Mouse (Mus musculus): ENCODE data around the gene Epha2.

The Epha2 gene

DNA sequence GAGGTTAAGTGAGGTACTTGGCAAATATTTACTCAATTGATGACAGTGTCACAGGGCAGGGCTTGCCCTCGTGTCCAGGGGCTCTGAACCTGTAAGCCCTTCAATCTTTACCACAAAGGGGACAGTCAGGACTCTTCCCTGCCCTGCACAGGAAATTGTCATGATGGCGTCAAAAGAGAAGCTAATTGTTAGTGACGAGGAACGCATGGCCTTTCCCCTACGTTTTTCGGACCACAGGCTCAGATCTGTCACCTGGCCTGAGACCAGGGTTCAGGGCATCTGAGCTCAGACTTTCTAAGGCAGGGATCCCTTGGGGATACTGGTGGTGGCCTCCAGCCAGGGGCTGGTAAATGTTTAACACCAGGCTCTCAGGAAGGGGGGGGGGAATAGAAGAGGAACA, 19.9 kb upstream of the Epha2 start:
- no peak for DNase-seq

DNA sequence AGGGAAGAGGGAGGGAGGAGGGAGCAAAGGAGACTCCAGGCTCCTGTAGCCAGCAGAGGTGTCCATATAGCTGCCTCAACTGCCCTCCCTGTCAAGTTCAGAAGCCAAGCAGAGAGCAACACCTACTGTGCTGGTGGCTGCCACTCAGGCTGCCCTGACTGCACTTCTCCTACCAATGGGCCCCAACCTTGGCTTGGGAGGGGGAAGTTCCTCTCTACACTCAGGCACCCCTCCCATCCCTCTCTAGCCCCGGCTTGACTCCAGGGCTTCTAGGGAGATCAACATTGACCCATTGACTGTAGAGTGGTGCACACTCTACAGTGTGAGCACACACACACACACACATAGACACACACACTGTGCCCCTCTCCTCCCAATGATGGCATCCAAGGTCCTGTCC, 19.5 kb upstream of the Epha2 start:
- no peak for DNase-seq

DNA sequence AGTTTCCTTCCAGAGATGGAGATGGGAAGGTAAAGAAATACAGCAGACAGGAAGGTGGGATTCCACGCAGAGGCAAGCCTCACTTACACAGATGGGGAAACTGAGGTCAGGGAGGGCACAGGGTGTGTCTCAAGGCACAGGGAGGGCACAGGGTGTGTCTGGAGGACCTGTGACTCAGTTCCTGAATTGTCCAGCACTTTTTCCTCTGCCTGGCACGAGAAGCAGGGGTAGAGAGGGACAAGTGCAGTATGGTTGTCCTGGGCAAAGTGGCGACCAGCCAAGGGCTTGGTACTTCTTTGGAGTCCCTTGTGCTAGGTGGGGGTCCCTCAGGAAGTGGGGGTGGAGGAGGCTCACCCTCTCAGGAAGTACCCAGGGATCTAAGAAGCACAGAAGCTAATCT, 19.0 kb upstream of the Epha2 start:
- no peak for DNase-seq

DNA sequence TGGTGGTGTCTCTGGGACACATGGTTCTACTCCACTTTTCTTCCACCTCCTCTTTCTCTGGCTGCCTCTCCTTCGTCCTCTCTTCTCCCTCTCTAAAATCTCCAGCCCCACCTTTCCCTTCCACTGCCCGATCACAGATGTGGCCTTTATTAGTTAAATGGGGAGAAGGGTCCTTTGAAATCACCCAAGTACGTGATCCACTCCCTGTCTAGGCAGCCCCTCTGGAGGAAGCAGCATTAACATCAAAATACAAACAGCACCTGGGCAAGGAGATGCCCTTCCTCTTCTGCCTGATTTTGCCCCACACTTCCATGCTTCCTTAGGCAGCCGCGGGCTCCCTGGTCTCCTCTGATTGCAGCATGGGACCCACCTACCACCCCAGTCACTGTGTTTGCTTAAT, 18.4 kb upstream of the Epha2 start:
- no peak for DNase-seq

DNA sequence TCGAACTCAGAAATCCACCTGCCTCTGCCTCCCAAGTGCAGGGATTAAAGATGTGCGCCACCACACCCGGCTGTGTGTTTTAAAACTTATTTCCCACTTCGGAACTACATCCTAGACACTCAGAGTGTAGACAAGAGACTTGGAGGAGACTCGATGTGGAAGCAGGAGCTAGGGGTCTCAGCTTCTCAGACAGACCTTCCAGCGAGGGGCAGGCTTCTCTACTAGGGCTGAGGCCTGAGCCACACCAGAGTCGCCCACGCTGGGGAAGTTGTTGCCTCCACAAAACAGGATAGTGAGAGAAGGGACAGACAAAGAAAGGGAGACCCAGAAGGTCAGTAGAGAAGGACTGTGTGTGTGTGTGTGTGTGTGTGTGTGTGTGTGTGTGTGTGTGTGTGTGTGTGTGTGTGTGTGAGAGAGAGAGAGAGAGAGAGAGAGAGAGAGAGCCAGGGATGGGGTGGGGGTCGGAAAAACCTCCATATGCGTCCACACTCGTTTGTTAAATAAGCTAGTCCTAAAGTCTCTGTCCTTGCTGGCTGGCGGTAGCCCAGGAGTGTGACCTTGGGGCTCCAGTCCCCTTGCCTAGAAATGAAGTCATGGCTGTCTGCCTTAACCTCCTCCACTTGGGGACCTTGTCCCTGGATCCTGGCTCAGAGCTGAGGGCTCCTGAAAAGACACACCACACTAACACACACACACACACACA, 17.7 kb upstream of the Epha2 start:
- DNase-seq, result no peak

DNA sequence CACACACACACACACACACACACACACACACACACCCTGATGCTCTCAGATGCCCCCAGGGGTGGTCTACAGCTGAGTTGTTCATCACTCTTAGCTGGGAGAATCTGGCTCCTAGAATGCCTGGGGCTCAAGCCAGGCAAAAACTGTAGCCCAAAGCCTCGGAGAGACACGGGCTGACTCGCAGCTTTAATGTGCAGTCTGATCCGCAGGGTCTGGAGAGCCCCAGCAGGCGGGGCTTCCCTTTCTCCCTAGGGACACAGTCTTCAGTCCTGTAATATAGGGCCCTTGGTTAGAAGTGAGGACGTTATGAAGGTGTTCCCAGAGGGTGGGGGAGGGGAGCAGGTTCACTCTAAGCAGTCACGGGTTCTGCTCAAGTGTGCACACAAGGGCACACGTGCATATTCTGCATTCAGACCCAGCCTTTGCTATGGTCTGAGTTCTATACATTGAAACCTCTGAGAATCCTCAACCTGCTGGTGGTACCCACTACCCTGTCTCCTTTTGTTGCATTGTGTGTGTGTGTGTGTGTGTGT, 17.1 kb upstream of the Epha2 start:
- no peak for DNase-seq

DNA sequence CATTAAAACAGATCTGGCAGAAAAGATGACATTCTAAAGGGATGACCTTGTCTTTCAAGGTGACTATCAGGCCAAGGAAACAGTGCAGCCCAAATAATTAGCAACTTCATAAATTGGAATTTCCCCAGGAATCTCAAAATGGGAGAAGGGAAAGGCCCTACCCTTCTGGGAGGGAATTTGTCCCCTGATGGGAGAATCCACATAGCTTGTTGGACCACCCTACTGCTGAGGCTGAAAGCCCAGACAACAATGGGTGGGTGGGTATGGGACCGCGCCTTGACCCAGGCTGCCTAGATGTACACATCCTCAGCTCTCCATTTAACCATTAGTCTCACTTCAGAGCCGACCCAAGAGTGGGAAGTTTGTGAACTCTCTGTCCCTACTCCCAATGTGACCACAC, 16.6 kb upstream of the Epha2 start:
- no peak for DNase-seq

DNA sequence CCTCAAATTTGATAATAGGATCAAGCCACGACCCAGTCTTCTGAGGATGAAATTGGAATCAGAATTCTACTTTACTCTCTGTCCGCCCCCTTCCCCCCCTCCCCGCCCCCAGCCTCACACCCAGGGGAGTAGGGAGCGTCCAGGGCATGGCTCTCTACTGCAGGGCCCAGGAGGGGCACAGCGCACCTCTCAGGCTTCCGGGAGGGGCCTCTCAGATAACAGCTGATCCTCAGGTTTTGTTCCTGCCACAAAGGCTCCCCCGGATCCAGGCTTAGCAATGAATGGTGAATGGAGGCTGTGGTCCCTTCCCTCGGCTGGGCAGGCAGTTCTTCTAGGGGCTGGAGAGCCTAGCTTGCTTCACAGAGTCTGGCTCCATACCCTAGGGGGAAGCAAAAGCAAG, 15.9 kb upstream of the Epha2 start:
- DNase-seq, result no peak

DNA sequence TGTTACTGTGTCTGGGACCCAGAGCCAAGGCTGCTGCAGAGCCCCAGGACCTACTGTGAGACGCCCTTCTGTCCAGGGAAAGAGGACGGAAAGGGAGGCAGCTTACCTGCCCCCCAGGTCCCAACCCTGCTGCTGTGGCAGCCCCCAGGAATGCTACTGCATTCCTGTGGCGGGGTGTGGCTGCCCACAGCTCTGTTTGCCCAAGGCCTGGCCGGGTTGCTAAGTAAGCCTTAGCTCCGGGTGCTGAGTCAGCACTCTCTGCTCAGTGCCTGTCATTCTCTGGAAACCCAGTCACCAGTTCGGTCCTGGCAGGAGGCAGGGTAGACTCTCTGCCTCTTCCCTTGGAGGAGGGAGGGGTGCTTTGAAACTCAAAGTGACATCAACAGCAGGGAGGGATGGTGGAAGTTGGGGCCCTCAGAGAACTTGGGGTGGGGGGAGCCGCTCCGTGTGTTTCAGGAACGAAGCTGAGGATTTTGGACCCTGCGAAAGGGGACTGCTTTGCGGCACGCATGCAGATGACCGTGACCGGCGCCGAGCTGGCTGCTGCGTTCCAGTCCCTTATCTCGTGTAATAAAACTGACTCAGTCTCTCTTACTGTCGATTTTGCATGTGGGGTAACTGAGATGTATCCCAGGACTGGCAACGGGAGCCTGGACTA, 14.1 kb upstream of the Epha2 start:
- DNase-seq, result no peak

DNA sequence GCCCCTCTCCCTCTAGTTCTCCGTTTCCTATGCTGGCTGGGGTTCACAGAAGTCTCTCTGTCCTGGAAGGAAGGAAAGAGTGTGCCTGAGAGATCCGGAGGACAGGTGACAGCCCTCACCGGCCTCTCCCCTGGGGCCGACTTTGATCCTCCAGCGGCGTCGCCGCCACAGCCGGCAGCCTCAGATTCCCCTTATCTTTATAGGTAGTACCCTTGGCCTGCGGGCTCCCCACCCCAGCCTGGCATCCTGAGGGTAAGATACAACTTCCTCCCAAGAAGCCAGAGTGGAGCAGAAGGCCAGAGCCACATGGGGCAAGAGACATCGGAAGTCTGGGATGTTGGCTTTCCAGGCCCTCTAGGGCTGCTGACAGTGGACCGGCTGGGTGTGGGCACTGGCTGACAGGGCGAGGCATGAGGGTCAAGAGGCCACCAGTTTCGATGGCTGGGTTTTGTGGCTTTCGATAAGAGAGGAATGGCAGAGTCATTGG, 13.5 kb upstream of the Epha2 start:
- DNase-seq, result no peak

DNA sequence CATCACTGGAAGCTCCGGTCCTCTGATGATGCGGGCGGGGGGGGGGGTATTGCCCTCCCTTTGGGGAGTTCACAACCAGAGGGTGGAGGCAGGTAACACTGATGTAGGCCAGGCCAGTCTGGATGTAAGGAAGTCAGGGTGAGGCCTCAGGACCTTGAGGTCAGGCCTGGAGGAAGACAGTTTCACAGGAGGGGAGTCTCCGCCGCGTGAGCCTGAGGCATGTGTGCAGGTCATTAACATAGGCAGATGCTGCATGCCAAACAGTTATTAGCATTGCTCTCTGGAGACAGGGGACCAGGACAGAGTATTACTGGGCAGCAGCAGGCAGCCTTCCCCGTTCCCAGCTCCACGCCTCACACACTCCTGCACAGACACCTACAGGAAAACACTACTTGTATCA, 12.9 kb upstream of the Epha2 start:
- no peak for DNase-seq

DNA sequence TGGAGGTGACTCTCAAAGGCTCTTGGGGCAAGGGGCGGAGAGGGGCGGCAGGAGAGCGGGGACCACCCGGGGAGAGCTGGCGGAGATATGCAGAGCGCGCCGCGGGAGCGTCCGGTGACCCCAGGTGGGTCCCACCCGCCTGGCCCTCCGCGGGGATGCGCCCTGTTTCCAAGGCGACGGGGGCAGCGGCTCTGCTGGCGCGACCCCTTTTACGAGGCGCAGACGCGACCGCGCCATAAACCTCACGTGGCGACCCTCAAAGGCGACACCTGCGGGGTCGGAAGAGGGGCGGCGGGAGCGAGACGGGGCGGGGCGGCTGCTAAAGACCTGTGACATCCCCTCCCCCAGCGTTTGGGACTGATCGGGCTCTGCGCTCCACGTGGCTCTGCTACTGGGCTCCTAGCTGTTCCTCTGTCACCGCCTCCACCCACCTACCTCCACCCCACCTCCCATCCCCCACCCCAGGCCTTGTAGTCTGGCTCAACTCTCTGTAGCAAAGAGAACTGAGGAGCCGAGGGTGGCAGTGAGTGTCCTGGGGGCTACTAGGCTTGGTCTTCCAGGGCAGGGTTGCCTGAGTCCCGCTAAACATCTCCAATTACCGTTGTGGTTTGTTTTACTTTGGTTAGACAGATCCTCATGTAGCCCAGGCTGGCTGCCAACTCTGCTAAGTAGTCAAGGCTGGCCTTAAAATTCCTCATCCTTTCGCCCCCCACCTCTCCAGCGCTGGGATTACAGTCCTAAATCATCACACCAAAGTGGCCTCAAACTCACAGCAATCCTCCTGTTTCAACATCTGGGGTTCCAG, 9.3 kb upstream of the Epha2 start:
- no peak for DNase-seq

DNA sequence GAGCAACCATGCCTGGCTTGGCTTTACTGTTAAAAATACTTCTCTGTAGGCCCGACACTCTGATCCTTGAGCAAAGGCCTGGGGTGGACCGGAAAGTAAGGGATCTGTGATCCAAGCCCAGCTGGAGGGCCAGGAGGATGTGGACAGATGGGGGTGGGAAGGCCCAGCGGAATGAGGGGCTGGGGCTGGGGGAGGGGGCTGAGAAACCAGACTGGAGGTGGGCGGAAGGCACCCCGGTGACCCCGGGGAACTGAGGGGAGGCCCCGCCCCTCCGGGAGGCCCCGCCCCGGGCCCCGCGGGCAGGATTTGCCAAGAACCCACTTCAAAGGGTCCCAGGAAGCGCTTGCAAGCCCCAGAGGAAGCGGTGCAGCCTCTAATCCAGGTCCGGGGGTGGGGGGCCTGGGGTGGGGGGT, 5.3 kb upstream of the Epha2 start:
- DNase-seq, result no peak

DNA sequence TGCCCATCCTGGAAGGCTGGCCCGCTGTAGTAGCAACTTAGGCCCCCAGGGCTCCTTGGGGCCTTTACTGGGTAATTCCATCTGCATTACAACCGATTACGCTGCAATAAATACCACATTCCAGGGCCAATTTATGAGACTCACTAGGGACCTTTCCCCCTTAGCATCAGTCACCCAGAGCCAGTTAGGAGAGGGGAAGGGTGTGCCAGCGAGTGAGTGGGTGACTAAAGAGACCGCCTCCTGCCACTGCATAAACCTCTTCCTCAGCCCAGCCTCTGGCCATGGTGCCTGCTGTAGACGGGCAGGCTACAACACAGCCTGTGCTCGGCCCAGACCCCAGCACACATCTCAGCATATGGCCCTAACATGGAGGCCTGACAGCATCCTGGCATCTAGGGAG, 3.1 kb upstream of the Epha2 start:
- no peak for DNase-seq

DNA sequence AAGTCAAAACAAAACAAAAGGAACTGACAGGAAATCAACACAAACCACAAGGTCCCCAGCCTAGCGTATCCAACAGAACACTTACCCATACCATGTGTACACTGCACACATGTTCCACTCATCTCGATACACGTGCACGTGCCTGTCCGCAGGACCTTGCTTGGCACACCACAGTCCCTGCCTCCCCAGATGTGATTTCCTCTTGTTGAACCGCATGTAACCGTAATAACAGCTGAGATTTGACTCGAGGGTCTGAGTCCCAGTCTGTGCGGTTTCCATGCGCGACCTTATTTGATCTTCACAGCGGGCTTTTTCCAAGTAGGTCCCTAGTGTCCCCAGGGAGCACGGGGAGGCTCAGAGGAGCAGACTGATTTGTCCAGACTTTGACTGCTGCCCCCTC, 1.7 kb upstream of the Epha2 start:
- DNase-seq, result no peak

DNA sequence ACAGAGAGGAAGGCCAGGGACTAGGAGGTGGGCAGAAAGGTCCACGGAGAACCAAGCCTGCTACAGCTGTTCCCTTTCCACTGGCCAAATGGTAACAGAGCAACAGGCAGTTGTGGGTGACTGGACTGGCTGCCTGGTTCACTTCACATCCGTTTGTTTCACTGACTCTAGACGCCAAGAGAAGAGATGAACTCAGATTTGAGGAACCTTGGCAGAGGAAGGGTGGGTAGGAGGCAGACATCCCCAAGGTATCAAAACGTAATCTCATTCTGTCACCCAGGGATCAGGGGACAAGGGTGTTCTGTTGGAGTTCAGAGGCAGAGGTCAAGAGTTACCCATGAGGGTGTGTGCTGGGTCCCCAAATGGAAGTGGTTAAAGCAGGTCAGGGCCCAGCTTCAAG, 844 bp upstream of the Epha2 start:
- no peak for DNase-seq

DNA sequence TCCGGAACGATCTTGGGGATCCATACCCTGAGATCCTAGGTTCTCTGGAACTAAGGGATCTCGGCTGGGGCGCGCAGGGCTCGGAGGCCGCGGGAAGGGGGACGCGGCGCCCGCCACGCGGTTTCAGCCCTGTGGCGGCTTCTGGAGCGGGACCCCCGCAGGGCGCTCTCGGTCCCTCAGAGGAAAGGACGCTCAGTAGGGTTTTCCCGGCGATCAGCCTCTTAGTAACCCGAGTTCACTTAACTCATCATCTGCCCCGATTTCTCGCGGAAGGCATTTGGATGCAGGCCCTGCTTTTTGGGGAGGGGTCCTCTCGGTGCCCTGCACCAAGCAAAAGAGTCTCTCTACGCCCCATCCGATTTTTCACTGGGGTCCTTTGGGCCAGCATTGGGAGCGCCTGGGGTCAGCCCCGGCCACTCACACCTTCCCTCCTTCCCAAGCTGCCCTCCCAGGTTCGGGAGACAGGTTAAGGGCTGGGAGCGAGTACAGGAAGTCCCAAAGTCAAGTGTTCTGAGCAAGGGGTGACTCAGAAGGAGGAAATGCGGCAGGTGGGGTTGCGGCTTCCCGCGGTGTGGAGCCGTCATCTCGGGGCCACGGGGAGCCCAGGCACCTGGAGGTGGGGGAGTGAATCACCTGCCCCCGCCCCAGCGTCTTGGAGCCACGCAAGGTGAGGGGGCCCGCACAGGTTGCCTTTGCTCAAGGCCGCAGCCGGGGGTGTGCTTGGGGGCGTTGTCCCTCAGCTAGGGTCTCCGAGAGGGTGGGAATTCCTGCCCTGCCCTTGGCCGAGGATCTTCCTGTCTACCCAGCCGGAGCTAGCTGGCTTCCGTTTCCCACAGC, 769 bp downstream of the Epha2 start:
- DNase-seq, result no peak

DNA sequence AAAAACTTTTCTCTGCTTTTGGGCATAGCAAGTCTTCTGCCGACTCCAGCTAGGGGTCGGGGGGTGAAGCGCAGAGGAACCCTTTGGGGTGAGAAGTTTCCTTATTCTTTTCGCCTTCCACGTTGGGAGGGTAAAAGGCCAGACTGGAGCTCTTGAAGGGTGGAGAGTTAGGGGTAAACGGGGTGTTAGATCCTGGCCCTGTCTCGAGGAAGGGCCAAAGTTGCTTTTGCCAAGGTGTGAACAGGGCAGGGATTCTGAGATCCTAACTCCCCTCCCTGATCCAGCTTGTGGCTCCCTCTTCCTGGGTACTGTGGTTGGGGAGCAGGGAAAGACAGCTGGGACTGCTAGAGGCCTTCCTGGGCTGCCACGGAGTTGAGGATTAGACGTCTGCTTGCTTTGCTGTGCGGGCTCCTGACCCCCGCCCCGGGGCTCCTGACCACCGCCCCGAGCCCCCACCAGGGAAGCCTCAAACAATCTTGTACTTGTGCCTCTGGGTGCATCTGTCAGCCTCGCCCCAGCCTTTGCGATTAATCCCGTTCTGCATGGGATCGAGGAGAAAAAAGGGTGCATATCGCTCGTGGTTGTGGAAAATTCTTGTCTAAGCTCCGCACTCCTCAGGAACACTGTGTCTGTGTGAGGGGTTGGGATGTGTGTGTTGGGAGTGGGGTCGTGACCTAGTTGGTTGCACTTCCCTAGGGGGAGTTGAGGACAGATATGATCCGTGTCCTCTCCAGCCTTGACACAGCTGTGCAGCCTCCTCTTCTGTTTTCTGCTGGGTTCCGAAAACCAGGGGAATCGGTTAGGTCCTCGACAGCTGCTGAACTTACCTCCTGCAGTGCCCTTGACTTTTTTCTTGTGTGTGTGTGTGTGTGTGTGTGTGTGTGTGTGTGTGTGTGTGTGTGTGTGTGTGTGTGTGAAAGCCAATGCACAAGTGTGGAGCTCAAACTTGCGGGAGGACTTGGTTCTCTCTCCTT, 1.7 kb downstream of the Epha2 start:
- DNase-seq, result no peak

DNA sequence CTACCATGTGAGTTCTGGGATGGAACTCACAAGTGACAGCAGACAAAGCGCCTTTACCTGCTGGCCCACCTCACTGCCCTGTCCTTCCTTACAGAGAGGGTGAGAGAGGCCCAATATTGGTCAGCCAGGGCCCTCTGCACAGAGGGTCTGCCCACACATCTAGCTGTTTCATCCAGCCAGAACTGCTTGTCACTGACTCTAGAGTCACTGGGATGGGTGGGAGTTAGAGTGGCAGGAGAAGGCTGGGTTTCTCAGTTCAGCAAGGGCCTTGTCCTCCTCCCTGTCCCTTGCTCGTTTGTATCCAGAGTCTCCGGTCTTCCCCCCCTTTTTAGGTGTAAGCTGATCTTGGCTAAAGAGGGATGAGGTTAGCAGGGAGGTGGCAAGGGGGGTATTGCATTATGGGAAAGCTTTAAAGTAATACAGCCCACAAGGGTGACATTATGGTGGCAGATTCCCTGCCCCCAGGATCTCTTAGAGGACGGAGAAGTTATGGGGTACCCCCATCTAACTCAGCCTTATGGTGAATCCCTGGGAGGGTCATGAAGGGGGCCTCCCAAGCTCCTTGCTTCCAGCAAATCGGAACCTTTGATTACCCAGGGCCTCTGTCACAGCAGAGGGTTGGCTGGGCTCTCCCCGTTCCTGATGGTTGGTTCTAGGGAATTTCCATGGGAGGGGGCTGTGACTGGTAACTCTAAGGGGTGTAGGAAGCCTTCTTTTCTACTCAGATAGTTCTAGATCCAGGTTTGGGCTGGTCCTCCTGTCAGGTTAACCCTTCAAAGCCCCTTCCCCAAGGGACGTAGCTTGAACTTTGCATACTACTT, 2.6 kb downstream of the Epha2 start:
- DNase-seq, result no peak

DNA sequence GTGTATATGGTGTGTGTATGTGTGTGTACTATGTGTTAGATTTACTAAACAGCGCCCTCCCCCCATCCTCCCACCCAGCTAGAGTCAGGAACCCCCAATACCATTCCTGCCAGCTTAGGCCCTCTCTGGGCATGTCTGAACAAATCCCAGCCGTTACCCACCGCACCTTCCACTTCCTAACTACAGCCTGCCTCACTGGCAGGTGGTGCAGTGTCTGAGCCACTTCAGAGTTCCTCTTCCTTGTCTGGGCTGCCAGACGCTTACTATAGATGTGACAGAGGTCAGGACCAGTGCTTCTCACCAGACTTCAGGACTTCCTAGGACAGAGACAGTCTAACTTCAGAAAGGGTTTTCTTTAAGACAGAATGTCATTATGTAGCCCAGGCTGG, 3.2 kb downstream of the Epha2 start:
- no peak for DNase-seq

DNA sequence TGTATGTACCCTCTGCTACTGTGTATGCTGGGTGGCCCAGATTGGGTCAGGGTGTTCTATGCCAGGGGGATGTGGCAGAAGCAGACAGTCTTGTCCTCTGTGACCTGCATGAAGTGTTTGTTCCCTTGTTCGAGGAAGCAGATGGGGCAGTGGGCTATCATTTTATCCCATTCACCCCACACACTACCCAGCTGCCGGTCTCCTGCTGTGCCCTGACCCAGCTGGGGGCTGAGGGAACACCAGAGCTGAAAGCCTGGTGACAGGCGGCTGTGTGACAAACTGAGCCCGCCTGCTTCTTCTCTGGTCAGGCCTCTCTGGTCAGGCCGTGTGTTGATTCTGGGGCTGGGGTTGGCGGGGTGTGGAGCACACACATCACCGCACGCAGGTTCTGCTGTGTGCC, 5.0 kb downstream of the Epha2 start:
- no peak for DNase-seq

Measured in cerebellum, adult 18-20 months (tissue).